Mouse (Mus musculus) bone marrow, adult 2 months (tissue): ENCODE measurements at regions not wholly inside any gene's neighbourhood (a gene's known extent, or its start where the extent isn't known, plus 50 kb on each side); places are given as distances from the start of the nearest gene placed in this dataset.

ENCODE experiments used
- CTCF ChIP-seq: fragments of 200-500 bp; IDR thresholded peaks from 2 replicates; pipeline ENCODE4 v1.5.1; 2011; ENCODE audit warnings: low read length, control low read depth; ENCODE audit not compliant: control insufficient read depth, insufficient read depth
- POLR2A ChIP-seq: fragments of 200-500 bp; IDR thresholded peaks from 2 replicates; pipeline ENCODE4 v1.6.1; 2011; ENCODE audit warnings: low read depth, mild to moderate bottlenecking, control low read depth, low read length, borderline replicate concordance; ENCODE audit not compliant: control insufficient read depth

- TF ChIP-seq CTCF, result no peak
- TF ChIP-seq POLR2A, result no peak
These were observed 388.8 kb downstream of the Med10 start for GRCm38 (mm10) chr13:70190978-70191377.
